Mouse (Mus musculus): Measurements from ENCODE around the gene Nav2. TPM values are rescaled to one million over a fixed set of nuclear protein-coding genes. Genes with fewer than 3 reads are reported as not detected.

The Nav2 gene
- polyA plus RNA-seq, 1 experiment: 32.5 TPM

DNA sequence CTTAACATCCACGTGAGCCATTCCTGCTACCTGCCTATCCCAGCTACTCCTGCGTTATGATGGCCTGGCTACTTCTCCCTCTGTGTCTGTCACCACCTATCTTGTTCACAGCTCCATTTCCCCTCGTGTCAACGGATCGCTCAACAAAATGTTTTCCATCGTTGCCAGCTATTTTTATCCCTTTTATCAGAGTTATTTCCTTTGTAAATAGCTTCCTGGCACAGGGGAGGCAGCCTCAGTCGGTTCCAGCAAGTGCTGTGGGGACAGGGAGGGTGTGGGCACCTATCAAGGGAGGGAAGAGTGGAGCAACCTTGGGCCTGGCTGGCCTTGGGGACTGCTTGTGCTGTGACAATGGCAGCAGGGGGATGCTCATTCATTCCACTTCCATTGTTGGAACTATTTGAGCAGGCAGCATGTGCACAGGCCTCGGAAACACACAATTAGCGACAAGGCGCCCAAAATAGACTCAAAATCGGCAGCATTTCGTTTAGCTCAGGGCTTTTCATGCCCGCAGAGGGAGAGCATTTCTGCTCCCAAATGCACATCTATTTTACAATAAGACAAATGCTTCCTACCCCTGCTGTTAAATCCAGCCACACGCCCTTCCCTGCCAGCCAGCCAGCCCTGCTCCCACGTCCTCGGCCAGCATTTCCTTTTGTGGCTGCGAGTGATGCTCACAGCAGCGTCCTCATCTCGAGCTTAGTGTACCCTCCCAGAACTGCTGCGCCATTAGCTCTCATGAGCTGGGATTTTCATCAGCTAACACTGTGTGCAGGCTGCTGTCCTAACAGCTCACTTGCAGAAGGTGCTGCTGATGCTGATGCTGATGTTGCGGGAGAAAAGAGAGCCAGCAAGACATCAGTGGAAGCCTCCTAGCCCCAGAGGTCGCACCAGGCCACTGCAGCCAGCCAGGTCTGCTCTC is 237.5 kb downstream of the Nav2 start:
- peak; percentile 4; the same call in 1 of the 2 replicates for TF ChIP-seq CTCF (IDR thresholded peaks at IDR 0.05; ENCODE audit: borderline replicate concordance, insufficient read depth, low read depth, low read length)
- TF ChIP-seq POLR2A (IDR thresholded peaks at IDR 0.05; ENCODE audit: borderline replicate concordance, insufficient read depth, low read length): no peak
- no peaks in the 10 kb centered on the region for H3K27me3 ChIP-seq (ENCODE audit: control insufficient read depth, insufficient read depth, low read length)
- peak overlapping the region; percentile 18; the same call in 1 of the 2 replicates for H3K27ac ChIP-seq (ENCODE audit: insufficient read depth, low read length)
- peaks cover 21% of the 10 kb centered on the region for H3K4me1 ChIP-seq (ENCODE audit: control insufficient read depth, insufficient read depth, low read length)
- H3K4me3 ChIP-seq (replicated peaks; ENCODE audit: insufficient read depth, low read depth, low read length): no peak overlapping the region
- DNase-seq: peak; percentile 54 to 60
- 17% methylated on average over 22 of the region's 22 CpGs for WGBS

DNA sequence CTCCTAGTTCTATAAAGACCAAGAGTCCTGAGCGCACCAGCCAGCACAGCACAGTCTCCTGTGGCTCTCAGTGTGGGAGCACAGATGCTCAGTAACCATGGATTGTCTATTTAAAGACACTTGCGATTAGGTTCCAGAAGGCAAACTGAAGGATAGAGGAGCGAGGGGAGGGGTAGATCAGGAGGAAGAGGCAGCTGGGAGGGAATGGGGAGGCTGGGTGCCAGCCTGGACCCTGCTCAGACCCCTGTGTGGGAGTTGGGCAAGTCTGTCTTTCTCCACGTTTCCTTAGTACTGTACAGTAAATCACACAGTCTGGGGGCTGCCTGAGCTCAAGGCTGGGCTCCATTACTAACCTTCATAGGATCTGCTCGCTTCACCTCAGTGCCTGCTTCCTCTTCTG is 243.8 kb downstream of the Nav2 start:
- H3K27ac ChIP-seq (ENCODE audit: insufficient read depth, low read length): no peak overlapping the region
- H3K4me3 ChIP-seq (replicated peaks; ENCODE audit: insufficient read depth, low read depth, low read length): no peak overlapping the region
- peak in 1 of 2 experiments; percentile 50 for DNase-seq
- TF ChIP-seq CTCF (IDR thresholded peaks at IDR 0.05; ENCODE audit: borderline replicate concordance, insufficient read depth, low read depth, low read length): no peak
- no peak for TF ChIP-seq POLR2A (IDR thresholded peaks at IDR 0.05; ENCODE audit: borderline replicate concordance, insufficient read depth, low read length)
- peaks cover 15% of the 10 kb centered on the region for H3K4me1 ChIP-seq (ENCODE audit: control insufficient read depth, insufficient read depth, low read length)
- no peaks in the 10 kb centered on the region for H3K27me3 ChIP-seq (ENCODE audit: control insufficient read depth, insufficient read depth, low read length)
- 21% methylated on average over 5 of the region's 5 CpGs for WGBS

DNA sequence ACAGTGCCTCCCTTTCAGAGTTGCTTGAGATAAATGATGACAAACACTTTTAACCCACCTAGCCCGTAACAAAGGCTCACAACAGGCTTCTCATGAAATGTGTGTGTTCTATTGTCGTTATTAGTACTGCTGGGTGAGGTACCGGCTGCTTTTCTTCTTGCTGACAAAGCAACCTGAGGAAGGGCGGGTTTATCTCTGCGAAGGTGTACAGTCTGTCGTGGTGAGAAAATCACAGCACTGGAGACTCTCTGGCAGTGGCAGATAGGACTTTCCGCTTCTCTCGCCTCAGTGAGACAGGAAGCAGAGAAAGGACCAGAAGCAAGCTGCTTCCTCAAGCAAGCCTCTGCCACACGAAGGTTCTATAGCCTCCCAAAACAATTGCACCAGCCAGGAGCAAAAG is 244.2 kb downstream of the Nav2 start:
- 44% methylated on average over 9 of the region's 9 CpGs for WGBS
- Histone ChIP-seq H3K27me3 (ENCODE audit: control insufficient read depth, insufficient read depth, low read length) (no peaks in the 10 kb centered on the region), H3K4me1 (ENCODE audit: control insufficient read depth, insufficient read depth, low read length) (peaks cover 15% of the 10 kb centered on the region), H3K4me3 (replicated peaks; ENCODE audit: insufficient read depth, low read depth, low read length) (no peak overlapping the region), H3K27ac (ENCODE audit: insufficient read depth, low read length) (no peak overlapping the region)
- DNase-seq: no peak
- TF ChIP-seq POLR2A (IDR thresholded peaks at IDR 0.05; ENCODE audit: borderline replicate concordance, insufficient read depth, low read length) (no peak), CTCF (IDR thresholded peaks at IDR 0.05; ENCODE audit: borderline replicate concordance, insufficient read depth, low read depth, low read length) (no peak)

DNA sequence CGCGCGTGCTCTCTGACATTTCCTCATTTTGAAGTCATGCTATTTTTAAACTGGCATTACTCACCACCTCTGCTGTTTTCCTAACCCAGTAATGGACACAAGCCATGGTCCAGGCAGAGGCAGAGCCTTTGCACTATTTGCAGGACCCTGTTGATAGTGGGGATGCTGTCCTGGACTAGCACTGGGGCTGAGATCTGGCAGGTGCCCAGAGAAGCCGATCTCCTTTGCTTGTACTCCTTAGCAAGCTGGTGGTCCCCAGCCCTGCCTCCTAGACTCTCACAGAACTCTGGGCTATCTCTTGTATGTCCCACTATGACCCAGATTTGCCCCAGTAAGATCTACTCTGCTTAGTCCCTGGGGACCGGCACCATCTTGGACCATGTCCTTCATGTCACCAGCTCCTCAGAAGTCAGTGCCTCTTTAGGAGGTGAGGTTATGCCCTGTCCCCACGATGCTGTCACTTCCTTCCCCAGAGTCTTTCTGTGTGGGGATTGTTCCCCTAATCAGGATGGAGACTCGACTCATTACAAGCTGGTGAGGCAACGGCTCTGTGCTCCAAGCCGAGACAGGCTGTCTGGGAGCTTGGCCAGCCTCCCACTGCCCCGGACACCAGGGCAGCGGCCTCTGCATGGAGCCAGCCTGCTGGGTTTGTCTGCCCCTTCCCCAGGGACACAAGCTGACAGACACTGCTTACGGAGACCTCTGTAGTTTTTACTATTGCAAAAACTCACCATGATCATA is 250.3 kb downstream of the Nav2 start:
- Histone ChIP-seq H3K4me3 (replicated peaks; ENCODE audit: insufficient read depth, low read depth, low read length) (no peak overlapping the region), H3K27ac (ENCODE audit: insufficient read depth, low read length) (peak overlapping the region; percentile 12), H3K27me3 (ENCODE audit: control insufficient read depth, insufficient read depth, low read length) (no peaks in the 10 kb centered on the region), H3K4me1 (ENCODE audit: control insufficient read depth, insufficient read depth, low read length) (peaks cover 25% of the 10 kb centered on the region)
- WGBS: 10% methylated on average over 12 of the region's 12 CpGs
- TF ChIP-seq POLR2A (IDR thresholded peaks at IDR 0.05; ENCODE audit: borderline replicate concordance, insufficient read depth, low read length) (no peak), CTCF (IDR thresholded peaks at IDR 0.05; ENCODE audit: borderline replicate concordance, insufficient read depth, low read depth, low read length) (no peak)
- DNase-seq: peak; percentile 65 to 79

DNA sequence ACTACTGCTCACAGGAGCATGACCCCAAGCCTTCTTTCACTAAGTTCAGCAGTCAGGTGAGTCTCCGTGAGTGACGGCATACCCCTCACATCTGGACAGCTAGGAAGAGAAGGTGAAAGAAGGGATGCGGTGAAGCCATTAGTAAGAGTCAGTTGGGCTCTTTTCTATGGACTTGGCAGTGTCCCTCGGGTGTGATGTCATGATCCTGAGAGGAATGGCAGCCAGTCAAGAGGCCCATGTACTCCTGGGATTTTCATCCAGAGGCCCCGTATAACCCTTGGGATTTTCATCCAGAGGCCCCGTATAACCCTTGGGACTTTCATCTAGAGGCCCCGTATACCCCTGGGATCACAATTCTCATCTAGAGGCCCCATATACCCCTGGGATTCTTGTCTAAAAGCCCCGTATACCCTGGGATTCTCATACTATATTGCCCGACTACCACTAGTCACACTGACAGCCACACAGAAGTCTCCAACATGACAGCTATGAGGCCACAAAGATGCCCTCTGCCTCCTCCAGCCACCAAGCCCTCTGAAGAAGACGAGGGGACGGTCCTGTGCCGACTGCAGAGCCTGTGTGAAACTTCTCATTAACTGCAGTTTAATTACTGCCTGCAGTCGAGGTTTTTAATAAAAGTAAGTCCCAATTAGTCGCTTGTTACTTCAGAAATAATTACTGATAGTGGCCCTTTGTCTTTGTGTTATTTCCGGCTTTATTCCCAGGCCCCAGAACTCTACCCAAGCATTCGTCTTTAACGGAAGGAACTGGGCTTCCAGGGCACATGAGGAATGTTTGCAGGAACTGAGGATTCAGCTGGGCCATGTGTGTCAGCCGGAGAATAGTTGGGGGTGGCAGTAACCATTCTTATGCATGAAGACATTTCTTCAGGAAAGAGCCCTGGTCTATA is 251.4 kb downstream of the Nav2 start:
- WGBS: 82% methylated on average over 18 of the region's 18 CpGs

DNA sequence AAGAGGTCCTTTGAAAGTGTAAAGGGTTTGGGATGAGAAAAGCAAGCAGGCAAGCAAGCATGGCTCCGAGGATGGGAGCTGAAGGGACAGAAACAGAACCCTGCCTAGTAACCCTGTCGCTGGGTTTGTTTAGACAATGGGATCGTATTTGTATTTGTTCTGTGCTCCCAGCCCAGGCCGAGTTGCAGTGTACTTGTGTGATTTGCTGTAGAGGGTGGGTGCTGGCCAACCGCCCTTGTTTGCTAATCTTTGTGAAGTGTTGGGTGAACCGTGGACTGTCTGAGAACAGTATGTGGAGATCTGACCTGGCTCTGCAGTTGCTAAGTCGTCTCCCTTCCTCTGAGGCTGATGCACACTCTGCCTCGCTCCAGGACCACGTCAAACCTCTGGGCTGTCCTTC is 253.6 kb downstream of the Nav2 start:
- TF ChIP-seq CTCF (IDR thresholded peaks at IDR 0.05; ENCODE audit: borderline replicate concordance, insufficient read depth, low read depth, low read length) (no peak), POLR2A (IDR thresholded peaks at IDR 0.05; ENCODE audit: borderline replicate concordance, insufficient read depth, low read length) (no peak)
- Histone ChIP-seq H3K4me1 (ENCODE audit: control insufficient read depth, insufficient read depth, low read length) (peaks cover 32% of the 10 kb centered on the region), H3K27ac (ENCODE audit: insufficient read depth, low read length) (no peak overlapping the region), H3K27me3 (ENCODE audit: control insufficient read depth, insufficient read depth, low read length) (no peaks in the 10 kb centered on the region), H3K4me3 (replicated peaks; ENCODE audit: insufficient read depth, low read depth, low read length) (no peak overlapping the region)
- no peak for DNase-seq
- 74% methylated on average over 9 of the region's 9 CpGs for WGBS

More for the DNA sequence above, 251.4 kb downstream of the Nav2 start:
- Histone ChIP-seq H3K4me3 (replicated peaks; ENCODE audit: insufficient read depth, low read depth, low read length) (no peak overlapping the region), H3K27ac (ENCODE audit: insufficient read depth, low read length) (no peak overlapping the region), H3K27me3 (ENCODE audit: control insufficient read depth, insufficient read depth, low read length) (no peaks in the 10 kb centered on the region), H3K4me1 (ENCODE audit: control insufficient read depth, insufficient read depth, low read length) (peaks cover 25% of the 10 kb centered on the region)
- TF ChIP-seq POLR2A (IDR thresholded peaks at IDR 0.05; ENCODE audit: borderline replicate concordance, insufficient read depth, low read length) (no peak), CTCF (IDR thresholded peaks at IDR 0.05; ENCODE audit: borderline replicate concordance, insufficient read depth, low read depth, low read length) (no peak)
- DNase-seq: peak in 1 of 2 experiments; percentile 26

DNA sequence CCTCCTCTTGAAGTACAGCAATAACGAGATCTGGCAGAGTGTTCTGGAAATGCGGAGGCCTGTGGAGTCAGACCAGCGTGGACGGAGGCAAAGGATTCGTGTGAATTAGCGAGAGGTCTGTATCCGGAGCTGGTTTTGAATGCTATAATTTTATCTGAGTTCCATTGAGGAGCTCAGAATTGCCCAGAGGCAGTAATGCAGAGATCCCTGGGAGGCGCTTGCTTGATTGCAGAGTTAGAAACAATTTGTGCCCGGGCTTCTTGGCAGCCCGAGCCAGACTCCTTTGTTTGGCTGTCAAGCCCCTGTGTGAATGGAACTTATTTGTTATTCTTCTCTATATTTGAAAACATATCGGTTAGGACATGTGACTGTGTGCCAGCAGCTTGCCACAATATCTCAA is 255.3 kb downstream of the Nav2 start:
- H3K27me3 ChIP-seq (ENCODE audit: control insufficient read depth, insufficient read depth, low read length): no peaks in the 10 kb centered on the region
- peaks cover 29% of the 10 kb centered on the region for H3K4me1 ChIP-seq (ENCODE audit: control insufficient read depth, insufficient read depth, low read length)
- H3K4me3 ChIP-seq (replicated peaks; ENCODE audit: insufficient read depth, low read depth, low read length): no peak overlapping the region
- TF ChIP-seq CTCF (IDR thresholded peaks at IDR 0.05; ENCODE audit: borderline replicate concordance, insufficient read depth, low read depth, low read length) (no peak), POLR2A (IDR thresholded peaks at IDR 0.05; ENCODE audit: borderline replicate concordance, insufficient read depth, low read length) (no peak)
- 51% methylated on average over 11 of the region's 11 CpGs for WGBS
- DNase-seq: no peak
- H3K27ac ChIP-seq (ENCODE audit: insufficient read depth, low read length): no peak overlapping the region

Data from cerebellum, adult 2 months (tissue).